Mouse (Mus musculus): ENCODE data around the gene Lrp2bp. TPM values are rescaled to one million over a fixed set of nuclear protein-coding genes. Genes with fewer than 3 reads are reported as not detected.
A peak's percentile ranks its signal among the peaks of the same experiment; 100 is the strongest.

Lrp2bp gene
- polyA plus RNA-seq, 1 experiment from 2014 or later: 0.32 TPM

DNA sequence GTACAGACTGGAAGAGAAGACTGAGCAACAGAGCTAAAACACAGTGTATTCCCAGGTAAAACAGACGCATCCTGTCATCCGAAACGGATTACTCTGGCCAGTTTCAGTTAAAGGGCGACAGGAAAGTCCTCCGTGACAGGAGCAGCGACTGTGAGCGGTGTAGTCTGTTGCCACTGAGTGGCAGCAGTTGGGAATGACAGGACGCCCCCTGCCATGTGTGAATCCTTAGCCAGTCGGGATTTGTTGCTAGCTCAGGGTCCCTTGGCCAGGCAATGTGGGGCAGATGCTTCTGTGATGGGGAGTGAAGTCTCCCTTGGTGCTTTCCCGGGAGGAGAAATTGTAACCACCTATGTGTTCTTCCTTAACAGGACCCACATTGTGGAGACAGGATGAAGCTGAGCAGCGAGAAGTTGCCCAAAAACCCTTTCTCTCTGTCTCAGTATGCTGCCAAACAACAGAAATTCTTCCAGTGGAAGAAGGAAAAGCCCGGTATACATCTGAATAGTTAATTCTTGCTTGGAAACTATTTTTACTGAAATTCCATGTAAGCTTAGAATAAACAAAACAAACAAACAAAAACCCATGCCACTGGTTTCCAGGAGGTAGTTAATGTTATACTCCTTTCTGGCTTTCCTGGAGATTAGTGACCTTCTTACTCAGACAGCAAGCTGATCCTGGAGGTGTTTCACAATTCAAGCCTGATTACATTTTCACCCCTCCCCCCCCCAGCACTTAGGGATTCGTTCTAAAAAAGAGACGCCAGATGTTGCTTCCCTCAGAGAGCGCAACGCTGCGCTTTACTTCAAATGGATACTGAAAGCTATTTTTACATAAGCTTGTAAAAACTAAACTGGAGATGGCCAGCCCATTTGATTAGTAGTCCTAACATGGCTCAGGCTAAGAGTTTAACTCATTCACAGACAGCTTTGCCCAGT, 11.9 kb downstream of the Lrp2bp start:
- Histone ChIP-seq H3K4me3 (ENCODE audit: low read length) (no peak overlapping the region), H3K27me3 (ENCODE audit: control insufficient read depth, insufficient read depth, low read length) (no peaks in the 10 kb centered on the region), H3K9me3 (ENCODE audit: control insufficient read depth, low read length) (no peaks in the 10 kb centered on the region), H3K36me3 (ENCODE audit: control insufficient read depth, insufficient read depth, low read length) (no peaks in the 10 kb centered on the region), H3K9ac (ENCODE audit: low read depth, low read length) (no peak overlapping the region), H3K4me2 (replicated peaks; ENCODE audit: low read depth, low read length) (peak overlapping the region; percentile 19), H3K4me1 (ENCODE audit: control insufficient read depth, insufficient read depth, low read length) (no peaks in the 10 kb centered on the region), H3K27ac (ENCODE audit: low read depth, low read length) (no peak overlapping the region)
- 20% methylated on average over 17 of the region's 17 CpGs for WGBS
- peak; percentile 71; the same call in 1 of the 2 replicates for ATAC-seq (ENCODE audit: low FRiP score, low TSS enrichment)

DNA sequence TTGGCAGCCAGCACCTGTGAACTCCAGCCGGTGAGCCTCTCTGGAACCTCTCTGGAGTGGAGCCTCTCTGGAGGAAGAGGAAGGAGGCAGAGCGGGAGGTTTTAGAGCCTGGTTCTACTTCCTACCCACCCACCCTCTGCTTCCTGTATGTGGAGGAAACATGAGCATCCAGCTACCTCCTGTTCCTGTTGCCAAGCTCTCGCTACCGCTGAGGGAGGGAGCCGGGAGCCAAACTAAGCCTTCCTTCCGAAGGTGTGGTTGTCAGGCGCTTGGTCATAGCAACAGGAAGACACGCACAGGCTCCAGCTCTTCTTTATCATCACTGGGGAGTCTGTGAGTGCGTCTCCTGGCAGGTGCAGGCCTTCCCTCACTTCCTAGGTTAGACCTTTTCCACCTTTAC, 23.1 kb downstream of the Lrp2bp start:
- Histone ChIP-seq H3K27me3 (ENCODE audit: control insufficient read depth, insufficient read depth, low read length) (no peaks in the 10 kb centered on the region), H3K4me1 (ENCODE audit: control insufficient read depth, insufficient read depth, low read length) (no peaks in the 10 kb centered on the region), H3K4me2 (replicated peaks; ENCODE audit: low read depth, low read length) (no peak overlapping the region), H3K9ac (ENCODE audit: low read depth, low read length) (no peak overlapping the region), H3K9me3 (ENCODE audit: control insufficient read depth, low read length) (no peaks in the 10 kb centered on the region), H3K4me3 (ENCODE audit: low read length) (no peak overlapping the region), H3K27ac (ENCODE audit: low read depth, low read length) (no peak overlapping the region), H3K36me3 (ENCODE audit: control insufficient read depth, insufficient read depth, low read length) (no peaks in the 10 kb centered on the region)
- no peak for ATAC-seq (ENCODE audit: low FRiP score, low TSS enrichment)
- WGBS: 84% methylated on average over 9 of the region's 9 CpGs

DNA sequence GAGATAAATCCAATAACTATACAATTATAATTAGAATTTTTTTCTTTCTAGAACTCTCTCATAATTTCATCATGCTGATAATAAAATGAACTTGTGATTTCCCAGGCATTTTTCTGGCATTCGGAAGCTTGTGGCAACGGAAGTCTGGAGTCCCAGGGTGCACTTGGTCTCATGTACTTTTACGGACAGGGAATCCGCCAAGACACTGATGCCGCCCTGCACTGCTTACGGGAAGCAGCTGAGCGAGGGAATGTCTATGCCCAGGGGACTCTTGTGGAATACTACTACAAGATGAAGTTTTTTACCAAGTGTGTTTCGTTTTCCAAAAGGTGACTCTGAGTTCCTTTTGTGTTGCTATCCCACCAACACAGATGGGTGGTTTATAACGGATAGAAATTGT, 23.7 kb downstream of the Lrp2bp start:
- ATAC-seq (ENCODE audit: low FRiP score, low TSS enrichment): no peak
- no peaks in the 10 kb centered on the region for H3K36me3 ChIP-seq (ENCODE audit: control insufficient read depth, insufficient read depth, low read length)
- no peaks in the 10 kb centered on the region for H3K27me3 ChIP-seq (ENCODE audit: control insufficient read depth, insufficient read depth, low read length)
- no peak overlapping the region for H3K27ac ChIP-seq (ENCODE audit: low read depth, low read length)
- H3K9ac ChIP-seq (ENCODE audit: low read depth, low read length): no peak overlapping the region
- H3K4me1 ChIP-seq (ENCODE audit: control insufficient read depth, insufficient read depth, low read length): no peaks in the 10 kb centered on the region
- H3K9me3 ChIP-seq (ENCODE audit: control insufficient read depth, low read length): no peaks in the 10 kb centered on the region
- 91% methylated on average over 9 of the region's 9 CpGs for WGBS
- H3K4me3 ChIP-seq (ENCODE audit: low read length): no peak overlapping the region
- no peak overlapping the region for H3K4me2 ChIP-seq (replicated peaks; ENCODE audit: low read depth, low read length)

DNA sequence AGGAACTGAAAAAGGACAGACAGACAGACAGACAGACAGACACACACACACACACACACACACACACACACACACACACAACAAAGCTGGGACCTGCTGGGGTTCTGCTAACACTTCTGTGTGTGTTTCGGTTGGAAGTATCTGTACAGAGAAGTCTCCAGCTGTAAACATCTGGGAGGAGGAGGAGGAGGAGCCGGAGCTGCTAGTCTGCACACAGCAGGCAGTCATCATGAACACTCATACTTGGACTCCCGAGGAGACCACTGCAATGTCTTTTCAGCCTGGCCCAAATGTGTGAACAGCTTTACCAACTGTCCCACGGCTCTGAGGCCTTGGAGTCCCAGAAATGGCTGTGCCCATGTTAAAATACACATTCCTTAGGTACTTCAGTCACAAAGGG, 25.3 kb downstream of the Lrp2bp start:
- no peak overlapping the region for H3K27ac ChIP-seq (ENCODE audit: low read depth, low read length)
- H3K36me3 ChIP-seq (ENCODE audit: control insufficient read depth, insufficient read depth, low read length): no peaks in the 10 kb centered on the region
- ATAC-seq (ENCODE audit: low FRiP score, low TSS enrichment): no peak
- no peaks in the 10 kb centered on the region for H3K27me3 ChIP-seq (ENCODE audit: control insufficient read depth, insufficient read depth, low read length)
- H3K4me3 ChIP-seq (ENCODE audit: low read length): no peak overlapping the region
- no peak overlapping the region for H3K9ac ChIP-seq (ENCODE audit: low read depth, low read length)
- H3K9me3 ChIP-seq (ENCODE audit: control insufficient read depth, low read length): no peaks in the 10 kb centered on the region
- H3K4me2 ChIP-seq (replicated peaks; ENCODE audit: low read depth, low read length): no peak overlapping the region
- H3K4me1 ChIP-seq (ENCODE audit: control insufficient read depth, insufficient read depth, low read length): no peaks in the 10 kb centered on the region
- 46% methylated on average over 4 of the region's 4 CpGs for WGBS

DNA sequence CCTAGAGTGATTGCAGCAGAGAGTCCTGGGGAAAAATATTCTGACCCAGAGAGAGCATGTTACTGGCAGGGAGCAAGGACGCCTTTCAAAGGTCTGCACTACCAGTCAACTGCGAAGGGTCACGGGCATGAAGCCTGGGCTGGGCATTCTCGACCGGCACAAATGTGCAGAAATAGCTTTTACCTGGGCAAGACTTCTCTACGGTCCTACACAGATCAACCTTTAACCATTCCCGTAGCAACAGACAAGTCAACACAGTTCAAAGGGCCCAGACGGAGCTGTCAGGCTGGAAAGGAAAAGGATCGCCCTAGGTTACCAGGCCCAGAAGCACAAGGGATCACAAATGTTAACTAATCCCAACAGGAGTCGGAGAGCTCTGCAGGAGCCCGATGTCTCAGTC, 37.1 kb downstream of the Lrp2bp start:
- WGBS: 71% methylated on average over 11 of the region's 11 CpGs
- no peaks in the 10 kb centered on the region for H3K9me3 ChIP-seq (ENCODE audit: control insufficient read depth, low read length)
- H3K4me2 ChIP-seq (replicated peaks; ENCODE audit: low read depth, low read length): no peak overlapping the region
- ATAC-seq (ENCODE audit: low FRiP score, low TSS enrichment): no peak
- H3K9ac ChIP-seq (ENCODE audit: low read depth, low read length): no peak overlapping the region
- H3K27me3 ChIP-seq (ENCODE audit: control insufficient read depth, insufficient read depth, low read length): no peaks in the 10 kb centered on the region
- no peaks in the 10 kb centered on the region; the same call in 1 of the 2 replicates for H3K36me3 ChIP-seq (ENCODE audit: control insufficient read depth, insufficient read depth, low read length)
- H3K4me3 ChIP-seq (ENCODE audit: low read length): no peak overlapping the region
- H3K4me1 ChIP-seq (ENCODE audit: control insufficient read depth, insufficient read depth, low read length): no peaks in the 10 kb centered on the region
- H3K27ac ChIP-seq (ENCODE audit: low read depth, low read length): no peak overlapping the region

DNA sequence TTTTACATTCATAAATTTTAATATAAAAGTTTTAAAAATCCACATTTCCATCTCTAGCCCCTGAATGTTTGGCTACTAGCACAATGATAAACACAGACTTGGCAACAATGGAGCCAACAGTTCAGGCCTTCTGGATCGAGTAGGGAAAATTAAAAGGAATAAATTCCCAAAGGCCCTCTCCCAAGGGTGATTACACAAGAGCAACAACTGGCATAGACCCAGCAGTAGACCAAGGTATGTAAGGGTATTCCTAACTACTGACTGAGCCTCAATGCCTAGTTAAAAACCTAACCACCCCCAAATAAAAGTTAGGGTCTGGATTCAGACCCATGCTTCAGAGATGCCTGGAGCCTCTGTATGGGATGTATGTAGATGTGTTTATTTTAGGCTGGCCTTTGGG, 40.6 kb downstream of the Lrp2bp start:
- H3K4me3 ChIP-seq (ENCODE audit: low read length): no peak overlapping the region
- no peak overlapping the region for H3K4me2 ChIP-seq (replicated peaks; ENCODE audit: low read depth, low read length)
- no peaks in the 10 kb centered on the region for H3K4me1 ChIP-seq (ENCODE audit: control insufficient read depth, insufficient read depth, low read length)
- 91% methylated on average over 1 of the region's 1 CpGs for WGBS
- H3K27me3 ChIP-seq (ENCODE audit: control insufficient read depth, insufficient read depth, low read length): no peaks in the 10 kb centered on the region
- H3K9me3 ChIP-seq (ENCODE audit: control insufficient read depth, low read length): no peaks in the 10 kb centered on the region
- no peak overlapping the region for H3K27ac ChIP-seq (ENCODE audit: low read depth, low read length)
- H3K9ac ChIP-seq (ENCODE audit: low read depth, low read length): no peak overlapping the region
- no peak for ATAC-seq (ENCODE audit: low FRiP score, low TSS enrichment)
- peaks cover 11% of the 10 kb centered on the region; the same call in 1 of the 2 replicates for H3K36me3 ChIP-seq (ENCODE audit: control insufficient read depth, insufficient read depth, low read length)

DNA sequence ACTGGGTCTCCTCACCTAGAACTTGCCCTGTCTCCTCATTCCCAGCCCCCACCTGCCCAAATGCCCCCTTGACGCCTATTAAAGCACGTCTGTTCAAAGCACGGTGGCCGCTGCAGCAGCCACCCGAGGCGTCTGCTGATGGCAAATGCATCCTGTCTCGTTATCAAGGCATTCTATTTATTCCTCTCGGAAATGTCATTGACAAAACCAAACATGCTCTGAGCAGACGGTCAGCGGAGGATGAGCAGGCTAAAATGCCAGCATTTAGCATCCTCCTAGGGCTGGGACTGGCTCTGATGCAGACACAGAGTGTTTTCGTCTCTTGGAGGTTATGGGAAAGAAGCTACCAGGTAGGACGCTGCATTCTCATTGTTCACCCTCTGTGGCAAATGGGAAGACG, 41.2 kb downstream of the Lrp2bp start:
- no peaks in the 10 kb centered on the region for H3K9me3 ChIP-seq (ENCODE audit: control insufficient read depth, low read length)
- H3K4me2 ChIP-seq (replicated peaks; ENCODE audit: low read depth, low read length): no peak overlapping the region
- ATAC-seq (ENCODE audit: low FRiP score, low TSS enrichment): no peak
- no peaks in the 10 kb centered on the region for H3K27me3 ChIP-seq (ENCODE audit: control insufficient read depth, insufficient read depth, low read length)
- no peak overlapping the region for H3K9ac ChIP-seq (ENCODE audit: low read depth, low read length)
- WGBS: 71% methylated on average over 13 of the region's 13 CpGs
- no peak overlapping the region for H3K4me3 ChIP-seq (ENCODE audit: low read length)
- H3K4me1 ChIP-seq (ENCODE audit: control insufficient read depth, insufficient read depth, low read length): no peaks in the 10 kb centered on the region
- no peak overlapping the region for H3K27ac ChIP-seq (ENCODE audit: low read depth, low read length)
- peaks cover 11% of the 10 kb centered on the region; the same call in 1 of the 2 replicates for H3K36me3 ChIP-seq (ENCODE audit: control insufficient read depth, insufficient read depth, low read length)

DNA sequence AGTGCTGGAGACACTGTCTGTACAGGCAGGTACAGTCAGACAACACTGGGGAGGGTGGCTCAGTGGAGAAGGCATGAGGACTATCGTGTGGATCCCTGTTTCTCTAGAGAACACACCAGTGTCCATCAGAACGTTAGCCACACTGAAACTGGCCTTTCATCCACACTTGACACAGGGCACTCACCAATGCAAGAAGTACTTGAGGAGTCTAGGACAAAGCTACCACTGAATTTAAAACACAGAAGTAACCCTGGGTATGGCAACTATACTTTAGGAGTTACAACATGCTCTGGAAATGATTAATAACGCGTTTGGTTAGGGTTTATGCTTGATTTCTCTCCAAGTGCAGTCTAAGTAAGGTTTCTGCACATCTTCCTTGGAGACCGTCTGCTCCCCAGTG, 73.7 kb downstream of the Lrp2bp start:
- Histone ChIP-seq H3K9me3 (ENCODE audit: control insufficient read depth, low read length) (no peaks in the 10 kb centered on the region), H3K27me3 (ENCODE audit: control insufficient read depth, insufficient read depth, low read length) (no peaks in the 10 kb centered on the region), H3K27ac (ENCODE audit: low read depth, low read length) (no peak overlapping the region), H3K4me1 (ENCODE audit: control insufficient read depth, insufficient read depth, low read length) (no peaks in the 10 kb centered on the region), H3K4me3 (ENCODE audit: low read length) (no peak overlapping the region), H3K9ac (ENCODE audit: low read depth, low read length) (no peak overlapping the region), H3K4me2 (replicated peaks; ENCODE audit: low read depth, low read length) (no peak overlapping the region), H3K36me3 (ENCODE audit: control insufficient read depth, insufficient read depth, low read length) (peaks cover 2% of the 10 kb centered on the region; the same call in 1 of the 2 replicates)
- ATAC-seq (ENCODE audit: low FRiP score, low TSS enrichment): no peak
- WGBS: 87% methylated on average over 5 of the region's 5 CpGs

DNA sequence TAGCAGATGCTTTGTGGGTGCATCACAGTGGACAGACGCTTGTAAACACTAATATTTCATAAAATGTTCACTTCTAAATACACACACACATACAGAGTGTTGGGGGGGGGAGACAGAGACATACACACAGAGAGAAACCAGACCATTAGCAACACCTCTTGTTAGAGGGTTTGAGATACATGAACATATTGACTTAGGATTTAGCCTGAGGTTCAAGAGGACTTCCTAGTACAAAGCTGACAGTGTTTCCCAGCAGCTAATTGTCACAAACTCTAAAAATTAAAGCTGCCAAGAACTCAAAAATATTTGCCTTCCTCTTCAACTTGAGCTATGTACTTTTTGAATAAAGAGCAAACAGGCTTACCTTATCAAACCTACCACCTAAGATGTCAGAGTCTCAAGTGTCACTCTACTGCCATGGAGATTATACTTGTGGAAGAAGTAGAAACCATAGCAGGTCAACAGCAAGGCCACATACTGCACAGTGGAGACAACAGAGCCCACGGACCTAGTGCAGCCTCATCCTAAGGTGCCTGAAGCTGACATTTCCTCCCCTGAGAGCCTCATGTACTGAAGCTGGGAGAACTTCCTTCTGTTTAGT, 74.5 kb downstream of the Lrp2bp start:
- WGBS: 72% methylated on average over 2 of the region's 2 CpGs
- no peak for ATAC-seq (ENCODE audit: low FRiP score, low TSS enrichment)
- no peaks in the 10 kb centered on the region for H3K27me3 ChIP-seq (ENCODE audit: control insufficient read depth, insufficient read depth, low read length)
- H3K4me2 ChIP-seq (replicated peaks; ENCODE audit: low read depth, low read length): no peak overlapping the region
- H3K4me1 ChIP-seq (ENCODE audit: control insufficient read depth, insufficient read depth, low read length): no peaks in the 10 kb centered on the region
- no peaks in the 10 kb centered on the region for H3K9me3 ChIP-seq (ENCODE audit: control insufficient read depth, low read length)
- H3K9ac ChIP-seq (ENCODE audit: low read depth, low read length): no peak overlapping the region
- H3K27ac ChIP-seq (ENCODE audit: low read depth, low read length): no peak overlapping the region
- H3K36me3 ChIP-seq (ENCODE audit: control insufficient read depth, insufficient read depth, low read length): no peaks in the 10 kb centered on the region
- H3K4me3 ChIP-seq (ENCODE audit: low read length): no peak overlapping the region
